Mouse (Mus musculus): ENCODE measurements around the gene Rfx2.

Rfx2 gene

GRCm38 (mm10) chr17:56830411-56831110 is at the start of gene Rfx2:
TSS of gene Rfx2 (minus strand) at chr17:56831013.
- no peak for DNase-seq

- no peak for DNase-seq
Observed at GRCm38 (mm10) chr17:56877426-56877825, 46.6 kb upstream of the Rfx2 start.

DNA sequence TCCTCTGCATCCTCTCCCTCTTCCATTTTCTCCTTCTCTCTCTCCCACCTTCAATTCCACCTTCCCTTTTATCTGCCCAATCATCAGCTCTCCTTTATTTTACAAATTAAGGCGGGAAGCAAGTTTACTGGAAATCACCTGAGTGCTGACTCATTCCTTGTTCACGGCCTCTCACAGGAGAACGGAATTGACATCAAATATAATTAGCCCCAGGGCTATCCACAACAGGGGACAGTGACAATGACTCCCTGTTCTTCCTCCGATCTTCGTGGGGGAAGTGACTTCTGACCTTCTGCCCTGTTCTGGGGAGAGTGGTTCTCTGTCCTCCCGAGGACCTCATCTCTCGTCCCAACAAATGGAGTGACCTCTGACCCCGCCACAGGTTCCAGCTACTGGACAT is 46.2 kb upstream of the Rfx2 start:
- no peak for DNase-seq

DNA sequence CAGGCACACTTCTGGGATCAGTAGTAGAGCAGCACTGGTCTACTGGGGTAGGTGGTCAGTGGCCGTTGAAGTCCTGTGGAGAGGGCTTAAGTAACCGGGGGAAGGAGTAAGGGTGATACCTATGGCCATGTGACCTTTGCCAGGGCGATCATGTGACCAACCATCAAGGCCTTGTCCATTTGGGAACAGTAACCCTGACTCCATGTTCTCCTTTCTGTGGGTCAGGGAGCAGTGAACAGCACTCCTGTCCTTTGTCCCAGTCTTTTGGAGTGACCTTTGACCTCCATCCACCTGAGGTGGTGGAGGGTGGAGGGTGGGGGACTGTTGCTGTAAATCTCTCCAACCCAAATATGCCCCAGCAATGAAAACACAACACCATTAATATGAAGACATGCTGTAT is 45.7 kb upstream of the Rfx2 start:
- DNase-seq, result no peak

- DNase-seq, result no peak
Observed at GRCm38 (mm10) chr17:56874936-56875651, 44.3 kb upstream of the Rfx2 start, which contains the start of gene 1700061G19Rik. TSS of gene 1700061G19Rik (plus strand) at chr17:56875477.

- DNase-seq, result no peak
Observed at GRCm38 (mm10) chr17:56874237-56874636, 43.4 kb upstream of the Rfx2 start, which contains the start of gene Acsbg2. TSS of gene Acsbg2 (minus strand) at chr17:56874447.

- DNase-seq, result no peak
Observed at GRCm38 (mm10) chr17:56872512-56872911, 41.7 kb upstream of the Rfx2 start.

- DNase-seq, result no peak
Observed at GRCm38 (mm10) chr17:56871767-56872166, 41.0 kb upstream of the Rfx2 start.

GRCm38 (mm10) chr17:56870287-56870953 is 39.6 kb upstream of the Rfx2 start:
- DNase-seq, result no peak

DNA sequence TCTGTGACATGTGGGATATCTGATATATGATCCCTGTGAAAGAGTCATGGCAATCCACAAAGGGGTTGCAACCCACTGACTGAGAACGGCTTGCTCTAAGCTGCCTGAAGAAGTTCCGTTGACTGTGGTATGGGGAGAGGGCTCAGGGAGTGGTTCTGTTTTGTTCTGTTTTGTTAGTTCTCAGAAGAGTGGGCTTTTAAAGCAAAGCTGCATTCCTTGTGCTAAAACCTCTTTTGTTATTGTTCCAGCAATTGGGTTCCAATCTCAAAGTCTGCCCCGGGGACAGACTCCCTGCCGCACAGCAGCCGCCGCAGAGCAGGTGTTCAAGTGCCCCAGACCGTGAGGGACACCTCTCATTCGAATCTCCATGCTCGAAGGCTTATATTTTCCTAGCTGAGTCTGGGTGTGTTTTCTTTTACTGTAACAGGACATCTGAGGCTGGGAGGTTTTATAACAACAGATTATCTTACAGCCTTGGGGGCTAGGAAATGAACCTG is 38.7 kb upstream of the Rfx2 start:
- no peak for DNase-seq

- no peak for DNase-seq
Observed at GRCm38 (mm10) chr17:56866071-56866470, 35.3 kb upstream of the Rfx2 start.

DNA sequence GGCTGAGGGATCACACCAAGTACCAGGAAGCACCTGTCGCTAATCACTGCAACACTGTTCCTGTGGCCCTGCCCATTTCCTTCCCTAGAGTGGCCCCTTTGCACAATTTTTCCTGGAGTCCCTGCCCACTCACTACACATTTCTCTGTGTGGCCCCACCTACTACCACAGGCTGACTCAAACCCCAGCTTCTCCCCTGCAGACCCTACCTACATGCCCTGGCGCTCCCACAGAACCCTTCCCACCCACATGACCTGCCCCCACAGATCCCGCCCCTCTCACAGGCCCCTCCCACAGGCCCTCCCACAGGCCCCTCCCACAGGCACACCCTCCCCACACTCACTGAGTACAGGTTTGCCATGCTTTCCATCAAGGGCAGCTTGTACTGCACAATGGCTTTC is 30.4 kb upstream of the Rfx2 start:
- DNase-seq, result no peak

DNA sequence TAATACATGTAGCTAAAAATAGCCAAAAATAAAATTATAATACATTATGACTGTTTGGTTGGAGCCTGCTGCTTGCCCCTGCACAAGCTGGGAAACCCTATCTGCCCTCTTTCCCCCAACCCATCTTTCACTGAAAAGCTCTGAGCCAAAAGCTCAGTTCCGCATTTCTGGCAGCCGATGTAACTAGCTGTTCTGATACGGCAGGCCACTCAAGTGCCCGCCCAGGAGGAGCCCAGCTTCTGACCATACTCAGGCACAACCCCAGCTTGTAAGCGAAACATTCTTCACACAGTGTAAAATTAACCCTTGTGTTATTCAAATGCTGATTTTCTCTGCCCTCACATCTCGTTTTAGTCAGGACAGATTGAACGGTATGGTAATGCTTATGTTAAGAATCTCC is 28.1 kb upstream of the Rfx2 start:
- DNase-seq, result peak; percentile 43

- DNase-seq, result peak; percentile 76
Observed at GRCm38 (mm10) chr17:56858216-56858615, 27.4 kb upstream of the Rfx2 start.

- DNase-seq, result no peak
Observed at GRCm38 (mm10) chr17:56855421-56855820, 24.6 kb upstream of the Rfx2 start.

- DNase-seq, result no peak
Observed at GRCm38 (mm10) chr17:56851167-56851566, 20.4 kb upstream of the Rfx2 start.

GRCm38 (mm10) chr17:56849710-56850109 is 18.9 kb upstream of the Rfx2 start:
- no peak for DNase-seq

DNA sequence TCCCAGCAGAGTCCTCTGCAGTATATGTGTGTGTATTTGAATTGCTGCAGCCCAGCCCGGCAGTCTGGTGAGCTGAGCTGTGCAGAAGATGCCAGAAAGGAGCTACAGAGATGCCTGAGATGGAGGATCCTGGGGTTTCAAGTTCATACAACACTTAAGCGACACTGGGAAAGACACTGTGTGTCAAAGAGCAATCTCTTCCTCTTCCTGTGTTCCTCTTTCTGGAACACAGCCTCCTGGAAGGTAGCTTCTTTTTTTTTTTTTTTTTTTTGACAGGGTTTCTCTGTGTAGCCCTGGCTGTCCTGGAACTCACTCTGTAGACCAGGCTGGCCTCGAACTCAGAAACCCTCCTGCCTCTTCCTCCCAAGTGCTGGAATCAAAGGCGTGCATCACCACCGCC is 18.0 kb upstream of the Rfx2 start:
- DNase-seq, result no peak

- no peak for DNase-seq
Observed at GRCm38 (mm10) chr17:56843678-56844077, 12.9 kb upstream of the Rfx2 start.

- DNase-seq, result no peak
Observed at GRCm38 (mm10) chr17:56842173-56842572, 11.4 kb upstream of the Rfx2 start.

GRCm38 (mm10) chr17:56840524-56840923 is 9.7 kb upstream of the Rfx2 start:
- no peak for DNase-seq

- DNase-seq, result no peak
Observed at GRCm38 (mm10) chr17:56836336-56836735, 5.5 kb upstream of the Rfx2 start.

DNA sequence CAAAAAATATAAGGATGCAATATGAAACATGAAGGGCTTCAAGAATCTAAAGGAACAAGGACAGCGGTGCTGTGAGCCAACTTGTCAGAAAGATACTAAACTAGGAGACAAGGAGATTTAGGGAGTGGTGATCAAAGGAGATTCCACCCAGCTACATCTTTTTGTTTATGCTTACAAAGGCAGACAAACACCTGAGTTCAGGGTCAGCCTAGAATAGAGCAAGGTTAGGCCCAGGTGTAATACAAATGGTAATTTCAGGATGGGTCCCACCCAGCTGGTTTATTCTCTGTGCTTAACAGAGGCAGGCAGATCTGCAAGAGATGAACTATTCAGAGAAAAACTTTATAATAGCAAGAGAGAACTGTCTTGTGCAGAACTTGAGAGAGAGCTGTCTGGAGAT is 2.6 kb upstream of the Rfx2 start:
- no peak for DNase-seq

- DNase-seq, result no peak
Observed at GRCm38 (mm10) chr17:56832918-56833317, 2.1 kb upstream of the Rfx2 start.
